Mouse (Mus musculus): ENCODE results near the gene H2afy. TPM values are rescaled to one million over a fixed set of nuclear protein-coding genes. Genes with fewer than 3 reads are reported as not detected.
A peak's percentile ranks its signal among the peaks of the same experiment; 100 is the strongest.

The H2afy gene
- 578 and 619 TPM in 2 replicates for polyA plus RNA-seq (2014; fragmentation: Nextera tagmentation; extraction: Ambion mirVana)

- DNase-seq (ENCODE audit: low spot score) (no peak), ATAC-seq (ENCODE audit: low FRiP score) (no peak)
- Histone ChIP-seq H3K9ac (ENCODE audit: low read depth, low read length) (peak within 1 kb of the TSS; percentile 98), H3K36me3 (ENCODE audit: control insufficient read depth, insufficient read depth, low read length) (no peaks in the 10 kb centered on the region), H3K4me3 (ENCODE audit: low read depth, low read length) (peak within 1 kb of the TSS; percentile 99), H3K4me1 (replicated peaks; ENCODE audit: control insufficient read depth, insufficient read depth, low read length) (peaks cover 2% of the 10 kb centered on the region; the same call in 1 of the 2 replicates), H3K9me3 (ENCODE audit: control insufficient read depth, low read length) (no peaks in the 10 kb centered on the region), H3K27me3 (ENCODE audit: control insufficient read depth, insufficient read depth, low read length) (no peaks in the 10 kb centered on the region), H3K4me2 (replicated peaks; ENCODE audit: low read depth, low read length) (peak within 1 kb of the TSS; percentile 75), H3K27ac (ENCODE audit: low read depth, low read length) (peak within 1 kb of the TSS; percentile 78)
- WGBS: 83% methylated on average over 2 of the region's 2 CpGs
Measured at GRCm38 (mm10) chr13:56136200-56136599, at the start of gene H2afy. TSS of gene H2afy (minus strand) at chr13:56136361.

- H3K36me3 ChIP-seq (ENCODE audit: control insufficient read depth, insufficient read depth, low read length): no peaks in the 10 kb centered on the region
- no peak overlapping the region for H3K4me3 ChIP-seq (ENCODE audit: low read depth, low read length)
- H3K4me1 ChIP-seq (replicated peaks; ENCODE audit: control insufficient read depth, insufficient read depth, low read length): no peaks in the 10 kb centered on the region
- 84% methylated on average over 5 of the region's 5 CpGs for WGBS
- DNase-seq (ENCODE audit: low spot score): no peak
- H3K4me2 ChIP-seq (replicated peaks; ENCODE audit: low read depth, low read length): no peak overlapping the region
- no peak for ATAC-seq (ENCODE audit: low FRiP score)
- H3K9ac ChIP-seq (ENCODE audit: low read depth, low read length): no peak overlapping the region
- no peaks in the 10 kb centered on the region for H3K27me3 ChIP-seq (ENCODE audit: control insufficient read depth, insufficient read depth, low read length)
- H3K9me3 ChIP-seq (ENCODE audit: control insufficient read depth, low read length): no peaks in the 10 kb centered on the region
- no peak overlapping the region for H3K27ac ChIP-seq (ENCODE audit: low read depth, low read length)
Measured at GRCm38 (mm10) chr13:56183687-56184086, 47.5 kb upstream of the H2afy start.

- Histone ChIP-seq H3K27ac (ENCODE audit: low read depth, low read length) (no peak overlapping the region), H3K4me3 (ENCODE audit: low read depth, low read length) (no peak overlapping the region), H3K9ac (ENCODE audit: low read depth, low read length) (no peak overlapping the region), H3K4me2 (replicated peaks; ENCODE audit: low read depth, low read length) (no peak overlapping the region), H3K9me3 (ENCODE audit: control insufficient read depth, low read length) (no peaks in the 10 kb centered on the region), H3K27me3 (ENCODE audit: control insufficient read depth, insufficient read depth, low read length) (no peaks in the 10 kb centered on the region), H3K4me1 (replicated peaks; ENCODE audit: control insufficient read depth, insufficient read depth, low read length) (no peaks in the 10 kb centered on the region), H3K36me3 (ENCODE audit: control insufficient read depth, insufficient read depth, low read length) (no peaks in the 10 kb centered on the region)
- WGBS: 79% methylated on average over 8 of the region's 8 CpGs
- no peak for ATAC-seq (ENCODE audit: low FRiP score)
- no peak for DNase-seq (ENCODE audit: low spot score)
Measured at GRCm38 (mm10) chr13:56181424-56181823, 45.3 kb upstream of the H2afy start.

GRCm38 (mm10) chr13:56178416-56179035 lies 42.4 kb upstream of the H2afy start, which contains the start of gene Tifab:
TSS of gene Tifab (minus strand) at chr13:56178885.
- H3K4me3 ChIP-seq (ENCODE audit: low read depth, low read length): no peak within 1 kb of the TSS
- ATAC-seq (ENCODE audit: low FRiP score): no peak

GRCm38 (mm10) chr13:56176310-56176709 lies 40.1 kb upstream of the H2afy start:
- no peak for DNase-seq (ENCODE audit: low spot score)
- WGBS: 88% methylated on average over 9 of the region's 9 CpGs
- no peak overlapping the region for H3K9ac ChIP-seq (ENCODE audit: low read depth, low read length)
- no peaks in the 10 kb centered on the region for H3K36me3 ChIP-seq (ENCODE audit: control insufficient read depth, insufficient read depth, low read length)
- H3K9me3 ChIP-seq (ENCODE audit: control insufficient read depth, low read length): no peaks in the 10 kb centered on the region
- ATAC-seq (ENCODE audit: low FRiP score): no peak
- no peak overlapping the region for H3K27ac ChIP-seq (ENCODE audit: low read depth, low read length)
- H3K27me3 ChIP-seq (ENCODE audit: control insufficient read depth, insufficient read depth, low read length): no peaks in the 10 kb centered on the region
- H3K4me2 ChIP-seq (replicated peaks; ENCODE audit: low read depth, low read length): no peak overlapping the region
- no peaks in the 10 kb centered on the region for H3K4me1 ChIP-seq (replicated peaks; ENCODE audit: control insufficient read depth, insufficient read depth, low read length)
- H3K4me3 ChIP-seq (ENCODE audit: low read depth, low read length): no peak overlapping the region

More at GRCm38 (mm10) chr13:56178416-56179035, 42.4 kb upstream of the H2afy start, which contains the start of gene Tifab:
- Histone ChIP-seq H3K4me1 (replicated peaks; ENCODE audit: control insufficient read depth, insufficient read depth, low read length) (no peaks in the 10 kb centered on the region), H3K4me2 (replicated peaks; ENCODE audit: low read depth, low read length) (no peak within 1 kb of the TSS), H3K9me3 (ENCODE audit: control insufficient read depth, low read length) (no peaks in the 10 kb centered on the region), H3K9ac (ENCODE audit: low read depth, low read length) (no peak within 1 kb of the TSS), H3K27ac (ENCODE audit: low read depth, low read length) (no peak within 1 kb of the TSS), H3K36me3 (ENCODE audit: control insufficient read depth, insufficient read depth, low read length) (no peaks in the 10 kb centered on the region), H3K27me3 (ENCODE audit: control insufficient read depth, insufficient read depth, low read length) (no peaks in the 10 kb centered on the region)
- 92% methylated on average over 16 of the region's 16 CpGs for WGBS
- no peak for DNase-seq (ENCODE audit: low spot score)

- Histone ChIP-seq H3K9ac (ENCODE audit: low read depth, low read length) (no peak overlapping the region), H3K27me3 (ENCODE audit: control insufficient read depth, insufficient read depth, low read length) (no peaks in the 10 kb centered on the region), H3K9me3 (ENCODE audit: control insufficient read depth, low read length) (no peaks in the 10 kb centered on the region), H3K4me1 (replicated peaks; ENCODE audit: control insufficient read depth, insufficient read depth, low read length) (no peaks in the 10 kb centered on the region), H3K36me3 (ENCODE audit: control insufficient read depth, insufficient read depth, low read length) (no peaks in the 10 kb centered on the region), H3K4me3 (ENCODE audit: low read depth, low read length) (no peak overlapping the region), H3K27ac (ENCODE audit: low read depth, low read length) (no peak overlapping the region), H3K4me2 (replicated peaks; ENCODE audit: low read depth, low read length) (no peak overlapping the region)
- 78% methylated on average over 4 of the region's 4 CpGs for WGBS
- ATAC-seq (ENCODE audit: low FRiP score) (no peak), DNase-seq (ENCODE audit: low spot score) (no peak)
Measured at GRCm38 (mm10) chr13:56175848-56176247, 39.7 kb upstream of the H2afy start.

GRCm38 (mm10) chr13:56172901-56173545 lies 36.9 kb upstream of the H2afy start:
- ATAC-seq (ENCODE audit: low FRiP score) (no peak), DNase-seq (ENCODE audit: low spot score) (no peak)
- H3K9me3 ChIP-seq (ENCODE audit: control insufficient read depth, low read length): no peaks in the 10 kb centered on the region
- no peak overlapping the region for H3K4me2 ChIP-seq (replicated peaks; ENCODE audit: low read depth, low read length)
- H3K27me3 ChIP-seq (ENCODE audit: control insufficient read depth, insufficient read depth, low read length): no peaks in the 10 kb centered on the region
- no peak overlapping the region for H3K4me3 ChIP-seq (ENCODE audit: low read depth, low read length)
- no peak overlapping the region for H3K9ac ChIP-seq (ENCODE audit: low read depth, low read length)
- H3K27ac ChIP-seq (ENCODE audit: low read depth, low read length): no peak overlapping the region
- WGBS: 73% methylated on average over 7 of the region's 7 CpGs
- H3K36me3 ChIP-seq (ENCODE audit: control insufficient read depth, insufficient read depth, low read length): no peaks in the 10 kb centered on the region
- no peaks in the 10 kb centered on the region for H3K4me1 ChIP-seq (replicated peaks; ENCODE audit: control insufficient read depth, insufficient read depth, low read length)

GRCm38 (mm10) chr13:56172106-56172505 lies 35.9 kb upstream of the H2afy start:
- no peak overlapping the region for H3K4me2 ChIP-seq (replicated peaks; ENCODE audit: low read depth, low read length)
- H3K27ac ChIP-seq (ENCODE audit: low read depth, low read length): no peak overlapping the region
- H3K9me3 ChIP-seq (ENCODE audit: control insufficient read depth, low read length): no peaks in the 10 kb centered on the region
- no peak for ATAC-seq (ENCODE audit: low FRiP score)
- H3K36me3 ChIP-seq (ENCODE audit: control insufficient read depth, insufficient read depth, low read length): no peaks in the 10 kb centered on the region
- 86% methylated on average over 7 of the region's 7 CpGs for WGBS
- DNase-seq (ENCODE audit: low spot score): no peak
- no peak overlapping the region for H3K4me3 ChIP-seq (ENCODE audit: low read depth, low read length)
- H3K4me1 ChIP-seq (replicated peaks; ENCODE audit: control insufficient read depth, insufficient read depth, low read length): 0 out of 2 replicates have a peak, but pooled peaks cover 2% of the 10 kb centered on the region
- H3K9ac ChIP-seq (ENCODE audit: low read depth, low read length): no peak overlapping the region
- H3K27me3 ChIP-seq (ENCODE audit: control insufficient read depth, insufficient read depth, low read length): no peaks in the 10 kb centered on the region

GRCm38 (mm10) chr13:56168403-56168781 lies 32.2 kb upstream of the H2afy start:
- 54% methylated on average over 3 of the region's 3 CpGs for WGBS
- ATAC-seq (ENCODE audit: low FRiP score): no peak
- Histone ChIP-seq H3K9me3 (ENCODE audit: control insufficient read depth, low read length) (no peaks in the 10 kb centered on the region), H3K4me3 (ENCODE audit: low read depth, low read length) (no peak overlapping the region), H3K27ac (ENCODE audit: low read depth, low read length) (no peak overlapping the region), H3K36me3 (ENCODE audit: control insufficient read depth, insufficient read depth, low read length) (no peaks in the 10 kb centered on the region), H3K27me3 (ENCODE audit: control insufficient read depth, insufficient read depth, low read length) (no peaks in the 10 kb centered on the region), H3K9ac (ENCODE audit: low read depth, low read length) (no peak overlapping the region), H3K4me2 (replicated peaks; ENCODE audit: low read depth, low read length) (no peak overlapping the region), H3K4me1 (replicated peaks; ENCODE audit: control insufficient read depth, insufficient read depth, low read length) (0 out of 2 replicates have a peak, but pooled peaks cover 2% of the 10 kb centered on the region)
- DNase-seq (ENCODE audit: low spot score): peak; percentile 15
